8 mouse cellular contexts compared by ENCODE assay signal in genomic region chr19:42430981-42431380, GRCm38 (mm10). TPM values are rescaled to one million over a fixed set of nuclear protein-coding genes. Genes with fewer than 3 reads are reported as not detected.
DNase-seq lines count a peak whose midpoint lies in the region; ATAC-seq and TF ChIP-seq lines count a peak whose summit lies in the region.

No protein-coding gene starts in this region.

- 2% methylated on average over 18 of the region's 19 CpGs for WGBS in forebrain, embryonic 15.5 days
- 10% methylated on average over 18 of the region's 19 CpGs for WGBS in liver, embryonic 13.5 days (ENCODE audit: insufficient replicate concordance)

- DNase-seq in heart, adult 11 months: peak; percentile 85
- DNase-seq in heart, postnatal 4 days: no peak
- DNase-seq in liver, embryonic 13.5 days: no peak
- peak; percentile 53 for DNase-seq in testis, postnatal 10 days (ENCODE audit: low spot score)
- no peak for DNase-seq in thymus, postnatal 0 days (ENCODE audit: low spot score)
- no peak for DNase-seq in kidney, postnatal 25 days

- no peak for TF ChIP-seq EP300 in ES-Bruce4 (IDR thresholded peaks at IDR 0.05; ENCODE audit: insufficient read depth, low read depth, low read length)

- no peaks in the 10 kb centered on the region for H3K27me3 ChIP-seq in ES-Bruce4 (ENCODE audit: control insufficient read depth, insufficient read depth, low read length, poor library complexity, severe bottlenecking)
- H3K27me3 ChIP-seq in forebrain, embryonic 15.5 days: peaks cover 9% of the 10 kb centered on the region; the same call in 1 of the 2 replicates
- H3K27me3 ChIP-seq in liver, embryonic 13.5 days: peaks cover 69% of the 10 kb centered on the region

- no peak overlapping the region for H3K27ac ChIP-seq in ES-Bruce4 (ENCODE audit: insufficient read depth, low read length)
- no peak overlapping the region for H3K27ac ChIP-seq in forebrain, embryonic 15.5 days (replicated peaks)
- H3K27ac ChIP-seq in liver, embryonic 13.5 days: no peak overlapping the region

- ATAC-seq in forebrain, embryonic 15.5 days (replicated peaks): peak; percentile 23
- ATAC-seq in liver, embryonic 13.5 days (ENCODE audit: low read depth): no peak

- no peaks in the 10 kb centered on the region for H3K4me1 ChIP-seq in ES-Bruce4 (ENCODE audit: control insufficient read depth, insufficient read depth, low read length)
- peaks cover 21% of the 10 kb centered on the region for H3K4me1 ChIP-seq in forebrain, embryonic 15.5 days
- peaks cover 7% of the 10 kb centered on the region for H3K4me1 ChIP-seq in liver, embryonic 13.5 days (replicated peaks)

- TF ChIP-seq POLR2A in ES-Bruce4 (IDR thresholded peaks at IDR 0.05; ENCODE audit: insufficient read depth, low read length): no peak

- peak overlapping the region; percentile 81 for H3K4me3 ChIP-seq in ES-Bruce4 (ENCODE audit: low read depth, low read length)
- H3K4me3 ChIP-seq in forebrain, embryonic 15.5 days: peak overlapping the region; percentile 62
- peak overlapping the region; percentile 42; the same call in 1 of the 2 replicates for H3K4me3 ChIP-seq in liver, embryonic 13.5 days (replicated peaks)

- H3K4me2 ChIP-seq in forebrain, embryonic 15.5 days (replicated peaks): peak overlapping the region; percentile 83
- peak overlapping the region; percentile 58 for H3K4me2 ChIP-seq in liver, embryonic 13.5 days

- H3K9ac ChIP-seq in ES-Bruce4 (ENCODE audit: low read depth, poor library complexity, severe bottlenecking): peak overlapping the region; percentile 82
- H3K9ac ChIP-seq in forebrain, embryonic 15.5 days (replicated peaks): peak overlapping the region; percentile 60
- no peak overlapping the region for H3K9ac ChIP-seq in liver, embryonic 13.5 days

- no peaks in the 10 kb centered on the region for H3K9me3 ChIP-seq in ES-Bruce4 (replicated peaks; ENCODE audit: control insufficient read depth, insufficient read depth, low read length, poor library complexity, severe bottlenecking)
- no peaks in the 10 kb centered on the region for H3K9me3 ChIP-seq in forebrain, embryonic 15.5 days
- H3K9me3 ChIP-seq in liver, embryonic 13.5 days (replicated peaks): no peaks in the 10 kb centered on the region

- no peaks in the 10 kb centered on the region for H3K36me3 ChIP-seq in ES-Bruce4 (ENCODE audit: control insufficient read depth, insufficient read depth, low read length, poor library complexity, severe bottlenecking)
- no peaks in the 10 kb centered on the region for H3K36me3 ChIP-seq in forebrain, embryonic 15.5 days
- no peaks in the 10 kb centered on the region for H3K36me3 ChIP-seq in liver, embryonic 13.5 days

- no peak for TF ChIP-seq CTCF in ES-Bruce4 (IDR thresholded peaks at IDR 0.05; ENCODE audit: low read depth, low read length)

RNA-seq across cellular contexts. Expression of gene Crtac1, which starts 0.6 kb away (rescaled TPM):
- under 1 TPM; 0.29 to 0.52 TPM for total RNA-seq in heart, postnatal 4 days (2021)
- polyA plus RNA-seq in ES-Bruce4 (2011; ENCODE audit: insufficient read depth, insufficient read length, low read depth, missing spikeins): 10.3 and 12.7 TPM in 2 replicates
- polyA plus RNA-seq in forebrain, embryonic 15.5 days (2015; fragmentation: Nextera tagmentation; extraction: Ambion mirVana): 20.4 TPM in 2 replicates
- 0.07 and 0.12 TPM in 2 replicates for polyA plus RNA-seq in liver, embryonic 13.5 days (2015; fragmentation: Nextera tagmentation; extraction: Ambion mirVana)
- polyA plus RNA-seq in thymus, postnatal 0 days (2015; fragmentation: Nextera tagmentation; extraction: Ambion mirVana): 0.53 and 0.87 TPM in 2 replicates

Comparison
In these comparisons a context has a peak if more than half of its experiments do, and no peak if none do; other contexts are left out.
1. DNase-seq: peak in heart, adult 11 months (single experiment) and testis, postnatal 10 days (single experiment); none in heart, postnatal 4 days (single experiment), liver, embryonic 13.5 days (single experiment), thymus, postnatal 0 days (single experiment) and kidney, postnatal 25 days (0 of 2).
2. Peak in every context shown above with its lines, with median percentiles within 50 percentile points of each other: H3K4me3 ChIP-seq.